Mouse (Mus musculus) embryonic fibroblast, embryonic 13.5 days (primary cell): ENCODE data around the gene Wasf1.

ENCODE experiments used
- CTCF ChIP-seq: IDR thresholded peaks from 2 replicates; pipeline ENCODE4 v1.5.1; 2011; ENCODE audit warnings: mild to moderate bottlenecking, control low read depth, low read length, moderate library complexity, borderline replicate concordance; ENCODE audit not compliant: insufficient read depth
- POLR2A ChIP-seq: IDR thresholded peaks from 2 replicates; pipeline ENCODE4 v1.6.1; 2011; ENCODE audit warnings: low read depth, mild to moderate bottlenecking, control low read depth, low read length, moderate library complexity

DNA sequence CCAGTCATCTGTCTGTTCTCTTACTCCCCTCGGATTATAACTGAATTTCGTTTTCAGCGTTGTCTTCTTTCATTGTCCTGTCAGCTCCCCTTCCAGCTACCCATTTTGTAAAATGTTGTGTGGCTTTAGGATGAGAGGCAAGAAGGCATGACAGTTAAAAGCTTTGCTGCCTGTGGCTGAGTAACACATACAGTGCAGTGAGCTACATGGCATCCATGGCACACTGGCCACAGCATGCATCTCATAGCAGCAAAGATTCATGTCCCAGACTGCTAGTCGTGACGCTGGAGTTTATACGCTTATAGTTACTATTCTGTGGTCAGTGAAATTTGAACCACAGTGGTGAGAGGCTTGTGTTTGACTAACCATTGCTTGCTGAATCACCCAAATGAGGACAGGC lies 36.2 kb downstream of the Wasf1 start:
- TF ChIP-seq CTCF: no peak
- TF ChIP-seq POLR2A: no peak
